ENCODE assay signal across 27 mouse cellular contexts in the genomic region with DNA sequence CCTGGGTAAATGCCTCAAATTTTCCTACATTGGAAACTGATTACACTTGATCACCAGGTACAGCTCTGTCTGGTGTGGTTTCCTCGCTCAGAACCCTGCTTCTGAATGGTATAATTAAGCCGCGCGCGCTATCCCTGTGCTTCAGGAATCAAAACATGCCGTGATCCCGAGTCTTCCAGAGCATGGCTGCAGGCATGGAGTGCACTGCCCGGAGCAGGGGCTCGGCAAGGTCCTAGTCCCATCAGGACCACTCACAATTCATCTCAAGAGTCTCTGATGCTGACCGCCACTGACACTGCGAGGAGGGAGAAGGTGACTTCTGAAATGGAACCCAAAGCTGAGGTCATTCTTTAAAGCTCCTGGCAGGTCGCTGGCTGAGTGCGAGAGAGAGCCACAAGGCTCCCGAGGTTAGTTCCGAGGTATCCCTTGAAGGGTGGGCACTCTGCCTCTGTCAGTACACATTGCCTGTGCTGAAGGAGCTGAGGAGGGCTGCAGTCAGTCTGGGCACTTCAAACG.
DNase-seq lines count a peak whose midpoint lies in the region; ATAC-seq and TF ChIP-seq lines count a peak whose summit lies in the region.
"Had no signal": no experiment of that assay in that cellular context is flagged by ENCODE, and none has a peak within 500 bp of the region (broad histone marks: within the 10 kb centered on the region; RNA-seq: fewer than 3 reads in every experiment).

No protein-coding gene starts in this region.

- TF ChIP-seq CTCF in intestine, postnatal 0 days (IDR thresholded peaks at IDR 0.05; ENCODE audit: low read depth): no peak
- TF ChIP-seq CTCF in E14TG2a.4 (conservative IDR thresholded peaks at IDR 0.05; ENCODE audit: low read length): no peak

- ATAC-seq in intestine, embryonic 14.5 days (replicated peaks; ENCODE audit: low FRiP score, low TSS enrichment, low read depth): no peak
- ATAC-seq in intestine, postnatal 0 days: no peak
- ATAC-seq in midbrain, embryonic 13.5 days: peak; percentile 53; the same call in 1 of the 2 replicates
- no peak for ATAC-seq in midbrain, embryonic 14.5 days (ENCODE audit: low FRiP score, low TSS enrichment)
- ATAC-seq: forebrain, embryonic 14.5 days; forebrain, postnatal 0 days; Patski had no signal

- H3K36me3 ChIP-seq in intestine, embryonic 14.5 days (ENCODE audit: control insufficient read depth, insufficient read depth, low read length): no peaks in the 10 kb centered on the region
- no peaks in the 10 kb centered on the region; the same call in 1 of the 2 replicates for H3K36me3 ChIP-seq in intestine, postnatal 0 days (ENCODE audit: control insufficient read depth, insufficient read depth)
- H3K36me3 ChIP-seq in midbrain, embryonic 13.5 days: no peaks in the 10 kb centered on the region
- no peaks in the 10 kb centered on the region for H3K36me3 ChIP-seq in midbrain, embryonic 14.5 days (ENCODE audit: control insufficient read depth, insufficient read depth, low read length)
- no peaks in the 10 kb centered on the region for H3K36me3 ChIP-seq in E14TG2a.4 (ENCODE audit: insufficient read depth, low read length)
- H3K36me3 ChIP-seq: embryonic facial prominence, embryonic 12.5 days; embryonic facial prominence, embryonic 15.5 days; G1E; hindbrain, embryonic 12.5 days; hindbrain, embryonic 15.5 days had no signal

- H3K9me3 ChIP-seq in intestine, embryonic 14.5 days (ENCODE audit: control insufficient read depth, low read length): no peaks in the 10 kb centered on the region
- no peaks in the 10 kb centered on the region for H3K9me3 ChIP-seq in intestine, postnatal 0 days (ENCODE audit: control insufficient read depth)
- no peaks in the 10 kb centered on the region for H3K9me3 ChIP-seq in midbrain, embryonic 13.5 days
- H3K9me3 ChIP-seq in midbrain, embryonic 14.5 days (ENCODE audit: control insufficient read depth, low read length): no peaks in the 10 kb centered on the region
- H3K9me3 ChIP-seq in E14TG2a.4 (ENCODE audit: low read length): no peaks in the 10 kb centered on the region
- H3K9me3 ChIP-seq: embryonic facial prominence, embryonic 12.5 days; embryonic facial prominence, embryonic 15.5 days; heart, embryonic 13.5 days; hindbrain, embryonic 12.5 days; hindbrain, embryonic 15.5 days had no signal

- 84% methylated on average over 16 of the region's 16 CpGs for whole genome bisulfite sequencing in intestine, embryonic 14.5 days
- WGBS in intestine, postnatal 0 days: 87% methylated on average over 16 of the region's 16 CpGs
- WGBS in midbrain, embryonic 13.5 days: 74% methylated on average over 16 of the region's 16 CpGs
- WGBS in midbrain, embryonic 14.5 days: 75% methylated on average over 16 of the region's 16 CpGs

- H3K4me1 ChIP-seq in intestine, embryonic 14.5 days (replicated peaks; ENCODE audit: control insufficient read depth, insufficient read depth, low read length): no peaks in the 10 kb centered on the region
- no peaks in the 10 kb centered on the region for H3K4me1 ChIP-seq in intestine, postnatal 0 days (replicated peaks; ENCODE audit: control insufficient read depth, insufficient read depth, low read length)
- peaks cover 15% of the 10 kb centered on the region for H3K4me1 ChIP-seq in midbrain, embryonic 13.5 days (replicated peaks)
- peaks cover 7% of the 10 kb centered on the region for H3K4me1 ChIP-seq in midbrain, embryonic 14.5 days (ENCODE audit: control insufficient read depth, insufficient read depth, low read length)
- H3K4me1 ChIP-seq in E14TG2a.4 (replicated peaks; ENCODE audit: low read depth, low read length): 0 out of 2 replicates have a peak, but pooled peaks cover 7% of the 10 kb centered on the region
- H3K4me1 ChIP-seq: embryonic facial prominence, embryonic 12.5 days; embryonic facial prominence, embryonic 15.5 days; heart, embryonic 13.5 days; hindbrain, embryonic 15.5 days had no signal

- no peak overlapping the region for H3K4me3 ChIP-seq in intestine, embryonic 14.5 days (ENCODE audit: low read depth, low read length)
- H3K4me3 ChIP-seq in intestine, postnatal 0 days (ENCODE audit: low read depth, low read length): no peak overlapping the region
- H3K4me3 ChIP-seq in midbrain, embryonic 13.5 days (replicated peaks): no peak overlapping the region
- no peak overlapping the region for H3K4me3 ChIP-seq in midbrain, embryonic 14.5 days (replicated peaks; ENCODE audit: low read depth, low read length)
- H3K4me3 ChIP-seq in E14TG2a.4 (replicated peaks; ENCODE audit: low read length): peak overlapping the region; percentile 32; the same call in 1 of the 2 replicates
- H3K4me3 ChIP-seq: embryonic facial prominence, embryonic 12.5 days; embryonic facial prominence, embryonic 15.5 days; gastrocnemius, adult 2 months; heart, embryonic 13.5 days; hindbrain, embryonic 12.5 days; hindbrain, embryonic 15.5 days had no signal

- no peak overlapping the region for H3K4me2 ChIP-seq in intestine, embryonic 14.5 days (ENCODE audit: low read length)
- H3K4me2 ChIP-seq in intestine, postnatal 0 days (replicated peaks; ENCODE audit: low read depth): no peak overlapping the region
- no peak overlapping the region for H3K4me2 ChIP-seq in midbrain, embryonic 13.5 days (replicated peaks)
- no peak overlapping the region for H3K4me2 ChIP-seq in midbrain, embryonic 14.5 days (ENCODE audit: low read length)
- H3K4me2 ChIP-seq: embryonic facial prominence, embryonic 12.5 days; embryonic facial prominence, embryonic 15.5 days; heart, embryonic 13.5 days; hindbrain, embryonic 12.5 days; hindbrain, embryonic 15.5 days had no signal

- H3K27me3 ChIP-seq in intestine, embryonic 14.5 days (replicated peaks; ENCODE audit: control insufficient read depth, insufficient read depth, low read length): no peaks in the 10 kb centered on the region
- H3K27me3 ChIP-seq in intestine, postnatal 0 days (replicated peaks; ENCODE audit: control insufficient read depth, insufficient read depth, low read length): no peaks in the 10 kb centered on the region
- H3K27me3 ChIP-seq in midbrain, embryonic 13.5 days: no peaks in the 10 kb centered on the region
- H3K27me3 ChIP-seq in midbrain, embryonic 14.5 days (ENCODE audit: control insufficient read depth, insufficient read depth, low read length): no peaks in the 10 kb centered on the region
- H3K27me3 ChIP-seq in E14TG2a.4 (ENCODE audit: insufficient read depth, low read length): peaks cover 8% of the 10 kb centered on the region
- H3K27me3 ChIP-seq: embryonic facial prominence, embryonic 12.5 days; embryonic facial prominence, embryonic 15.5 days; heart, embryonic 13.5 days; hindbrain, embryonic 12.5 days; hindbrain, embryonic 15.5 days; Patski had no signal

- DNase-seq in heart, adult 11 months: peak; percentile 66
- no peak for DNase-seq in heart, adult 8-10 months (ENCODE audit: low spot score)
- DNase-seq in intestine, embryonic 14.5 days (ENCODE audit: low spot score): peak; percentile 38
- no peak for DNase-seq in midbrain, embryonic 14.5 days
- no peak for DNase-seq in left cerebral cortex, adult 9 months (ENCODE audit: low spot score in 2 of 2)
- DNase-seq: adrenal gland, postnatal 10 days; adrenal gland, postnatal 36 days; cerebellum, adult 11 months; cerebellum, adult 2 months; cerebellum, adult 9-11 months; cerebellum, postnatal 25 days; forebrain, postnatal 0 days; gastrocnemius, adult 2 months; gastrocnemius, postnatal 14 days; heart, postnatal 14 days; heart, postnatal 4 days had no signal

- no peak overlapping the region for H3K9ac ChIP-seq in intestine, embryonic 14.5 days (ENCODE audit: low read length)
- no peak overlapping the region for H3K9ac ChIP-seq in intestine, postnatal 0 days (ENCODE audit: low read depth, low read length)
- H3K9ac ChIP-seq in midbrain, embryonic 13.5 days (replicated peaks): no peak overlapping the region
- H3K9ac ChIP-seq in midbrain, embryonic 14.5 days (replicated peaks; ENCODE audit: low read length): no peak overlapping the region
- H3K9ac ChIP-seq: embryonic facial prominence, embryonic 12.5 days; embryonic facial prominence, embryonic 15.5 days; forebrain, postnatal 0 days; heart, embryonic 13.5 days; hindbrain, embryonic 12.5 days; hindbrain, embryonic 15.5 days had no signal

- no peak overlapping the region for H3K27ac ChIP-seq in intestine, embryonic 14.5 days (ENCODE audit: low read depth)
- no peak overlapping the region for H3K27ac ChIP-seq in intestine, postnatal 0 days (ENCODE audit: low read depth, low read length)
- no peak overlapping the region for H3K27ac ChIP-seq in midbrain, embryonic 13.5 days
- H3K27ac ChIP-seq in midbrain, embryonic 14.5 days (replicated peaks; ENCODE audit: low read depth, low read length): no peak overlapping the region
- H3K27ac ChIP-seq: embryonic facial prominence, embryonic 12.5 days; embryonic facial prominence, embryonic 15.5 days; gastrocnemius, adult 2 months; heart, embryonic 13.5 days; hindbrain, embryonic 12.5 days; hindbrain, embryonic 15.5 days had no signal

Comparison
In these comparisons a context has a peak if more than half of its experiments do, and no peak if none do; other contexts are left out.
1. DNase-seq: peak in heart, adult 11 months (single experiment) and intestine, embryonic 14.5 days (single experiment); none in heart, adult 8-10 months (single experiment), midbrain, embryonic 14.5 days (single experiment) and left cerebral cortex, adult 9 months (0 of 2).